Mouse (Mus musculus): ENCODE data around the gene Card10. TPM values are rescaled to one million over a fixed set of nuclear protein-coding genes. Genes with fewer than 3 reads are reported as not detected.

Card10 gene
- polyA plus RNA-seq, 1 experiment = 5.9 TPM

DNA sequence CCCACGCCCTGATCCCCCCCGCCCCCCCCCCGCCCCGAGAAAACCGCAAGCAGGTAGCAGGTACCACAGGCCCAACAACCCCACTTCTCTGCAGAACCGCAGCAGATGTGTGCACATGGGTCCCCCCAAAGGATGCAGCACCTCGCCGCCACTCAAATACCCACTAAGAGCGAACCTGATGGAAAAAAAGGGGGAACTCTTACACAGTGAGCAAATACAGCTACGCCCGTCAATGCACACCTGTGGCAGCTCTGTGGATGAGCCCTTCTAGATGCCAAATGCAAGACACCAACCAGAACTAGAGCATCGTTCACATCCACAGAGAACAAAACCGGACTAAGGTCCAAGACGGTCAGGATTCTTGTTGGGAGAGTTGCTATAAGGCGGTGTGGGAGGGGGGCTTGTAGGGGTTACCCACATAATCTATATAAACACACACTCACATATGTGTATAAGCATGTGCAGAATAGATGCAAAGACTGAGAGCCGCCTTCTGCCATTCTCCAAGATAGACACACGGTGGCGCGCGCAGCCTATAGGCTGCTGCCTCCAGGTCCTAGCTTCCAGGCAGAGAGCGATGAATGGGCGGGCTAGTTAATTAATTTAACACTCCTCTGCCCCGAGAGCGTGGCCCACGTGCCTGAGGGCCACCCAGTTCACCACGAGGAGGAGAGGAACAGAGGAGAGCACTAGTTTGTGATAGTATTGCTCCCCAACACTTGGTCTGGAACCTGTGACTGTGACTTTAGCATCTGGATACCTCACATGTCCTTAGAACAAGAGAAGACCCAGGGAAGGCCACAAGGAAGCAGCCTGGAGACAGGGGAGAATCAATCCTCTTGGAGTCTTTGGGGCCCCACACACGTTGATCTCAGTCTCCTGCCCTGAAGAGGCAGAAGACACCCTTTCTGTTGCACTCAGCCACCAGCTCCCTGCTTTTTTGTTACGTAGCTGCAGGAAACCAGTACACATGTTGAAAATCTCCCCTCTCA lies 23.7 kb upstream of the Card10 start:
- peak; percentile 79 for TF ChIP-seq CTCF (IDR thresholded peaks at IDR 0.05; ENCODE audit: borderline replicate concordance, insufficient read depth, low read length)
- no peak for TF ChIP-seq POLR2A (IDR thresholded peaks at IDR 0.05; ENCODE audit: low read depth, low read length)

DNA sequence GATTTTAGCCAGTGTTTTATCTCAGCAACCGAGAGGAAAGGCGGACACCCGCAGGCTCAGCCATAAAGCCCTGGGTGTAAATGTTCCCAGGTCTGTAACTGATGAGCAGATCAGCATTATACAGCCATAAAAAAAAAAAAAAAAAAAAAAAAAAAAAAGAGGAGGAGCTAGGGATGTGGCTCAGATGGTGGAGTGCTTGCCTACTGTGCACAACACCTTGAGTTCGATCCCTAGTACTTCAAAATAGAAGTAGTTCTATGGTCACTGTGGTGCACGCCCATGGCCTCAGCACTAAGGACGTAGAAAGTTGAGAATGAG lies 13.2 kb upstream of the Card10 start:
- TF ChIP-seq CTCF (IDR thresholded peaks at IDR 0.05; ENCODE audit: borderline replicate concordance, insufficient read depth, low read length) (no peak), POLR2A (IDR thresholded peaks at IDR 0.05; ENCODE audit: low read depth, low read length) (no peak)
- Histone ChIP-seq H3K4me1 (ENCODE audit: control insufficient read depth, insufficient read depth, low read length) (0 out of 2 replicates have a peak, but pooled peaks cover 2% of the 10 kb centered on the region), H3K4me3 (ENCODE audit: insufficient read depth, low read length) (no peak overlapping the region), H3K27ac (ENCODE audit: insufficient read depth, low read length) (no peak overlapping the region)

More for the DNA sequence above, 23.7 kb upstream of the Card10 start:
- Histone ChIP-seq H3K27ac (ENCODE audit: insufficient read depth, low read length) (no peak overlapping the region), H3K4me1 (ENCODE audit: control insufficient read depth, insufficient read depth, low read length) (no peaks in the 10 kb centered on the region), H3K4me3 (ENCODE audit: insufficient read depth, low read length) (no peak overlapping the region)

DNA sequence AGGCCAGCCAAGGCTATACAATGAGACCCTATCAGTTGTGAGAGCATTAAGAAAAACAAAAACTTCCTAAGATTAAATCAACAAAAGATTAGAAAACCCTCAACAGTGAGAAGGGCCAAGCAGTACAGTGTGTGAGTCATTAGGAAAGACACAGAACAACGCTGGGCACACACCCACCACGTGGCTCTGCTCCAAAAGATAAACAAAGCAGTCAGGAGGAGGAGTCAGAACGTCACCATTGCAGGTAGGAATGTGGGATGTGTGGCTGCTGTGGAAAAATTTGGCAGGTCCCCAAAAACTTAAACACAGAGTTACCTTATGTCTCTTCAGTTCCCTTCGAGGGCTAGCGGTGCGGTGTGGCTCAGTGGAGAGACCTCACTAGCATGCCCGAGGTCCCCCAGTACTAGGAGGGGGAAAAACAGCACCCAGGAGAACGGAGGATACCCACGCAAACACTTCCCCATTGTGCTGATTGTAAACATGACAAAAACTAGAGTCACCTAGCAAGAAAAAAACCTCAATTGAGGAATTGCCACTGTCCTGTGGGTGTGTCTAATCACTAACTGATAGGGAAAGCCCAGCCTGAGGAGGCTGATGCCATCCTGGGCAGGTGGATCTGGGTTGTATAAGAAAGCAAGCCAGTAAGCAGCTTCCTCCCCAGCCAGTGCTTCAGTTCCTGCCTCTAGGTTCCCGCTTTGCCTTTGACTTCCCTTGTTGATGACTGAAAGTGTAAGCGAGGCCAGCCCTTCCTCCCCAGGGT lies 12.7 kb upstream of the Card10 start:
- TF ChIP-seq POLR2A (IDR thresholded peaks at IDR 0.05; ENCODE audit: low read depth, low read length) = no peak
- no peak for TF ChIP-seq CTCF (IDR thresholded peaks at IDR 0.05; ENCODE audit: borderline replicate concordance, insufficient read depth, low read length)
- 0 out of 2 replicates have a peak, but pooled peaks cover 2% of the 10 kb centered on the region for H3K4me1 ChIP-seq (ENCODE audit: control insufficient read depth, insufficient read depth, low read length)
- H3K27ac ChIP-seq (ENCODE audit: insufficient read depth, low read length) = no peak overlapping the region
- H3K4me3 ChIP-seq (ENCODE audit: insufficient read depth, low read length) = no peak overlapping the region

DNA sequence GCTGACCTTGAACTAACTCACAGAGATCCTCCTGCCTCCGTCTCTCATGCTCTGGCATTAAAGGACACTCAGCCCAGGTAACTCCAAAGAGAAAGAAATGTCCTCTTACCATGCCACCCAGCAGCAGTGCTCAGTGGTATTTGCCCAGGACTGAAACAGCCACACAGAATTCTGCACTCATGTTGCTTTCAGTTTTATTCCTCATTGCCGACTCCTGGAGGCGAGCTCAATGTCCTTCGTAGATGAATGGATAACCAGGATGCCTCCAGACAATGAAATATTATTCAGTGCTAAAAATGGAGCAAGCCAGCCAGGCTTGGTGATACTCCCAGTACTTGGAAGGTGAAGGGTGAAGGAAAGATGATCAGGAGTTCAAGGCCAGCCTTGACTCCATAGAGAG lies 10.8 kb upstream of the Card10 start:
- no peak overlapping the region for H3K4me3 ChIP-seq (ENCODE audit: insufficient read depth, low read length)
- TF ChIP-seq CTCF (IDR thresholded peaks at IDR 0.05; ENCODE audit: borderline replicate concordance, insufficient read depth, low read length) = no peak
- no peak for TF ChIP-seq POLR2A (IDR thresholded peaks at IDR 0.05; ENCODE audit: low read depth, low read length)
- H3K27ac ChIP-seq (ENCODE audit: insufficient read depth, low read length) = no peak overlapping the region
- H3K4me1 ChIP-seq (ENCODE audit: control insufficient read depth, insufficient read depth, low read length) = 0 out of 2 replicates have a peak, but pooled peaks cover 2% of the 10 kb centered on the region

DNA sequence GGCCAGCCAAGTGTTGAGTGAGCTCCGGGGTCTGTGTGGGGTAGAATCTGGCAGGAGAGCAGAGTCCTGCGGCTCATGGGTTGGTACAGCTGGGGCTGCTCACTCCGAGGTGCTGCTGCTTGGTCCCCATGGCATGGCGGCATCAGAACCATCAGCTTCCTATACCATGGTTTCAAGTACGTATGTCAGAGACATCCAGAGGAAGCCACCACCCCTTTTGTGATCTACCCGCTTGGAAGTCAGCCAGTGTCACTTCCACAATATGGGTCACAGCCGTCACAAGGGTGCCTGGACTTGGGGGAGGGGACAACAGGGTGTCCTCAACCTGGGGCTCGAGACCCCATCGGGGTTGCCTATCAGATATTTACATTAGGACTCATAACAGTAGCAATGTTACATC lies 7.3 kb upstream of the Card10 start:
- no peak for TF ChIP-seq POLR2A (IDR thresholded peaks at IDR 0.05; ENCODE audit: low read depth, low read length)
- no peak for TF ChIP-seq CTCF (IDR thresholded peaks at IDR 0.05; ENCODE audit: borderline replicate concordance, insufficient read depth, low read length)
- peaks cover 16% of the 10 kb centered on the region for H3K4me1 ChIP-seq (ENCODE audit: control insufficient read depth, insufficient read depth, low read length)
- H3K27ac ChIP-seq (ENCODE audit: insufficient read depth, low read length) = no peak overlapping the region
- H3K4me3 ChIP-seq (ENCODE audit: insufficient read depth, low read length) = no peak overlapping the region

DNA sequence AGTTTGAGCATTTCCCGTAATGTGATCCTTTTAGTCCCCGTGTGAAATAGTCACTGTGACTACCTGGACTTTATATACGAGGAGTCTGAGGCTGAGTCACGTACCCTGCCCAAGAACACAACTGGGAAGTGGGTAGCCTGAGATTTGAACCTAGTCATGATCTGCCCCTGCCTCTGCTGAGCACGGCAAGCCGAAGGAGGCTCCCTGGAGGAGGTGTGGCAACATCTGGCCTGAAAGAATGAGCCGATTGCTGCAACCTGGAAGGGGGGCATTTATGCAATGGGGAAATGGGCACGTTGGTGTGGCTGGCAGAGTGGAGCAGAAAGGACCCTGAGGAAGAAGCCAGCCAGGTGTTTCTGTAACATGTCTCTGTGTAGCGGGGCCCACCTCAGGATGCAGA lies 6.9 kb upstream of the Card10 start:
- H3K4me3 ChIP-seq (ENCODE audit: insufficient read depth, low read length) = no peak overlapping the region
- TF ChIP-seq CTCF (IDR thresholded peaks at IDR 0.05; ENCODE audit: borderline replicate concordance, insufficient read depth, low read length) (no peak), POLR2A (IDR thresholded peaks at IDR 0.05; ENCODE audit: low read depth, low read length) (no peak)
- peaks cover 16% of the 10 kb centered on the region for H3K4me1 ChIP-seq (ENCODE audit: control insufficient read depth, insufficient read depth, low read length)
- no peak overlapping the region for H3K27ac ChIP-seq (ENCODE audit: insufficient read depth, low read length)

DNA sequence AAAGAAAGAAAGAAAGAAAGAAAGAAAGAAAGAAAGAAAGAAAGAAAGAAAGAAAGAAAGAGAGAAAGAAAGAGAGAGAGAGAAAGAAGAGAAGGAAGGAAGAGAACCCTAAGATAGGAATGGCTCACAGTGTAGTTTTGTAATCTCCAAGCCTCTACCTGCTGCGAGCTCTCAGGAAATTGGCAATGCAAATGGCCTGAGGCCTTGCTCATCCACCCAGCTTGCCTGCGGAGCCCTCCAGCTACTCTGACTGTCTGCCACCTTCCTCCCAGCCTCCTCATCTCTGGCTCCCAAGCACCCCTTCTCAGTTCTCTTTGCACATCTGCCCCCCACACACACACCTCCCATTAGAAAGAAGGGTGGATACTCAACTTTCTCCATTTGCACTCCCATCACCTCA lies 6.1 kb upstream of the Card10 start:
- Histone ChIP-seq H3K4me1 (ENCODE audit: control insufficient read depth, insufficient read depth, low read length) (peaks cover 16% of the 10 kb centered on the region), H3K27ac (ENCODE audit: insufficient read depth, low read length) (no peak overlapping the region), H3K4me3 (ENCODE audit: insufficient read depth, low read length) (no peak overlapping the region)
- TF ChIP-seq CTCF (IDR thresholded peaks at IDR 0.05; ENCODE audit: borderline replicate concordance, insufficient read depth, low read length) = no peak
- TF ChIP-seq POLR2A (IDR thresholded peaks at IDR 0.05; ENCODE audit: low read depth, low read length) = no peak

DNA sequence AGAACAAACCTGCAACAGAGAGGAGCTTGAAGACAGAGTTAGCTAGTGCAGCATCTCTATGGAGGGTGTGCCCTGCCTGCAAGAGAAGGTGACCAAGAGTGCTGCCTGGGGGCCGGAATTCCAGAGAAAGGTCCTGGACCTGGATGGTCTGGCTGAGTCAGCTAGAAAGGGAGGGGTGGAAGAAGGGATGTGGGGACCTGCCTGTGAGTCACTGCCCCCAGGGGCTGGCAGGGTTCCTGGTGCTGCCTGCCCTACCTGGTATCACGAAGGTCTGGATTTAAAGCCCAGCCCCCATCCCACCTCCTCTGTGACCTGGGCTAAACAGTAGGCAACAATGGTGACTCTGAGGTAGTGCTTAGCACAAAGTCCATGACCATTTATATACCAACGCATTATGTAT lies 4.3 kb upstream of the Card10 start:
- H3K4me3 ChIP-seq (ENCODE audit: insufficient read depth, low read length) = no peak overlapping the region
- no peak for TF ChIP-seq POLR2A (IDR thresholded peaks at IDR 0.05; ENCODE audit: low read depth, low read length)
- no peak for TF ChIP-seq CTCF (IDR thresholded peaks at IDR 0.05; ENCODE audit: borderline replicate concordance, insufficient read depth, low read length)
- H3K27ac ChIP-seq (ENCODE audit: insufficient read depth, low read length) = peak overlapping the region; percentile 58
- peaks cover 25% of the 10 kb centered on the region for H3K4me1 ChIP-seq (ENCODE audit: control insufficient read depth, insufficient read depth, low read length)

DNA sequence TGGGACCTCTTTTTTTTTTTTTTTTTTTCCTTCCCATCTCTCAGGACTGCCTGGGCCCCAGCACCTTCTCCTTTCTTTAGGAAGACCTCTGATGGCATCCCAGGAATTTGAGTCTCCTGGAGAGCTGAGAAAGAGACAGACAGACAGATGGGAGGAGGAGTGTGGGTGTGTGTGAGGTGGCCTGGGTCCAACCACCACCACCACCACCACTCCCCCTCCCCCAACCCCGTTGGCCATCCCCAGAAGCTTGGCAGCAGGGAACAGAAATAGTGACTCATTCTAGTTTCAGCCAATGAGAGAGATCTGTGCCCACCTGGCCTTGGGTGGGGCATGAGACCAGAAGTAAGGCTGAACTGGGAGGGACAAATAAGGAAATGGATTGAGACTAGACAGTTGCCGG lies 3.8 kb upstream of the Card10 start:
- Histone ChIP-seq H3K4me3 (ENCODE audit: insufficient read depth, low read length) (no peak overlapping the region), H3K4me1 (ENCODE audit: control insufficient read depth, insufficient read depth, low read length) (peaks cover 25% of the 10 kb centered on the region), H3K27ac (ENCODE audit: insufficient read depth, low read length) (peak overlapping the region; percentile 58)
- TF ChIP-seq CTCF (IDR thresholded peaks at IDR 0.05; ENCODE audit: borderline replicate concordance, insufficient read depth, low read length) (no peak), POLR2A (IDR thresholded peaks at IDR 0.05; ENCODE audit: low read depth, low read length) (no peak)

DNA sequence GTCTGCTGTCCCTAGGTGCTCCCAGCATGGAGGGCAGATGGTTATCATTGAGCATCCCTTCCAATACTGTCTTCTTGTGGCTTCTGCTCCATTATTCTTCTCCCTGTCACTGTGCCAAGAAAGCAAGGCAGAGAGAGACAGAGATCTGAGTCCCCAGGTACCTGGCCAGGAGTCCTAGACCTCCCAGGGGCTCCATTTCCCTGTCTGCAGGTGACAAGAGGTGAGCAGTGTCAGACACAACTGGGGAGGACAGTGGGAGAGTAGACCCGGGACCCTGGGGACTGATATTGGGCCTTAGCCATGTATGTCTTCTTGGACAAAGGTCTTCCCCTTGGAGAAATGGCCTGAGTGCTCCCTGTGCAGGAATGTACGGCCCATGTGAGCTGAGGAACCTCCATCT lies 2.5 kb upstream of the Card10 start:
- Histone ChIP-seq H3K4me3 (ENCODE audit: insufficient read depth, low read length) (no peak overlapping the region), H3K27ac (ENCODE audit: insufficient read depth, low read length) (no peak overlapping the region), H3K4me1 (ENCODE audit: control insufficient read depth, insufficient read depth, low read length) (peaks cover 23% of the 10 kb centered on the region)
- TF ChIP-seq CTCF (IDR thresholded peaks at IDR 0.05; ENCODE audit: borderline replicate concordance, insufficient read depth, low read length) (no peak), POLR2A (IDR thresholded peaks at IDR 0.05; ENCODE audit: low read depth, low read length) (no peak)

Measured in embryonic fibroblast, embryonic 13.5 days (primary cell).